Mouse (Mus musculus): Measurements from ENCODE around the gene Adprhl2. TPM values are rescaled to one million over a fixed set of nuclear protein-coding genes. Genes with fewer than 3 reads are reported as not detected.

Gene Adprhl2
- 24.7 and 27.9 TPM in 2 replicates for polyA plus RNA-seq (2012; rRNA removed)

- WGBS, result 1% methylated on average over 80 of the region's 80 CpGs
- peak; percentile 81 for DNase-seq (ENCODE audit: low read depth, low spot score)
Measured at GRCm38 (mm10) chr4:126321111-126321853, at the start of gene Adprhl2. Adprhl2 (minus strand) TSS chr4:126321703.

GRCm38 (mm10) chr4:126360069-126360468 lies 38.6 kb upstream of the Adprhl2 start:
- DNase-seq (ENCODE audit: low read depth, low spot score), result no peak
- 95% methylated on average over 1 of the region's 1 CpGs for WGBS

GRCm38 (mm10) chr4:126343451-126343850 lies 21.9 kb upstream of the Adprhl2 start:
- WGBS, result 45% methylated on average over 4 of the region's 4 CpGs
- DNase-seq (ENCODE audit: low read depth, low spot score), result no peak

GRCm38 (mm10) chr4:126339461-126339860 lies 18.0 kb upstream of the Adprhl2 start:
- no peak for DNase-seq (ENCODE audit: low read depth, low spot score)
- WGBS, result 47% methylated on average over 4 of the region's 4 CpGs

- 69% methylated on average over 3 of the region's 3 CpGs for WGBS
- no peak for DNase-seq (ENCODE audit: low read depth, low spot score)
Measured at GRCm38 (mm10) chr4:126332358-126332757, 10.9 kb upstream of the Adprhl2 start.

GRCm38 (mm10) chr4:126331751-126332150 lies 10.2 kb upstream of the Adprhl2 start:
- WGBS, result 13% methylated on average over 1 of the region's 1 CpGs
- DNase-seq (ENCODE audit: low read depth, low spot score), result no peak

GRCm38 (mm10) chr4:126330295-126330694 lies 8.8 kb upstream of the Adprhl2 start:
- 43% methylated on average over 4 of the region's 4 CpGs for WGBS
- DNase-seq (ENCODE audit: low read depth, low spot score), result no peak

GRCm38 (mm10) chr4:126326036-126326435 lies 4.5 kb upstream of the Adprhl2 start:
- no peak for DNase-seq (ENCODE audit: low read depth, low spot score)
- WGBS, result 26% methylated on average over 6 of the region's 6 CpGs

GRCm38 (mm10) chr4:126325281-126325861 lies 3.9 kb upstream of the Adprhl2 start, which contains the start of gene Tekt2:
Tekt2 (minus strand) TSS chr4:126325688.
- no peak for DNase-seq (ENCODE audit: low read depth, low spot score)
- WGBS, result 13% methylated on average over 23 of the region's 23 CpGs

GRCm38 (mm10) chr4:126324861-126325260 lies 3.4 kb upstream of the Adprhl2 start:
- 65% methylated on average over 13 of the region's 13 CpGs for WGBS
- DNase-seq (ENCODE audit: low read depth, low spot score), result no peak

- 95% methylated on average over 13 of the region's 13 CpGs for whole genome bisulfite sequencing
Measured at GRCm38 (mm10) chr4:126322646-126323045, 1.1 kb upstream of the Adprhl2 start.

GRCm38 (mm10) chr4:126321854-126322511 lies 480 bp upstream of the Adprhl2 start:
- 58% methylated on average over 28 of the region's 28 CpGs for WGBS
- no peak for DNase-seq (ENCODE audit: low read depth, low spot score)

More at GRCm38 (mm10) chr4:126322646-126323045, 1.1 kb upstream of the Adprhl2 start:
- DNase-seq (ENCODE audit: low read depth, low spot score), result no peak

- no peak for DNase-seq (ENCODE audit: low read depth, low spot score)
- 81% methylated on average over 6 of the region's 6 CpGs for WGBS
Measured at GRCm38 (mm10) chr4:126319806-126320205, 1.7 kb downstream of the Adprhl2 start.

GRCm38 (mm10) chr4:126316443-126317040 lies 5.0 kb downstream of the Adprhl2 start:
- DNase-seq (ENCODE audit: low read depth, low spot score), result no peak
- 93% methylated on average over 13 of the region's 13 CpGs for WGBS

GRCm38 (mm10) chr4:126315931-126316330 lies 5.6 kb downstream of the Adprhl2 start:
- WGBS, result 37% methylated on average over 5 of the region's 5 CpGs
- no peak for DNase-seq (ENCODE audit: low read depth, low spot score)

- DNase-seq (ENCODE audit: low read depth, low spot score), result no peak
- WGBS, result 70% methylated on average over 10 of the region's 10 CpGs
Measured at GRCm38 (mm10) chr4:126314393-126314792, 7.1 kb downstream of the Adprhl2 start.

GRCm38 (mm10) chr4:126313202-126313601 lies 8.3 kb downstream of the Adprhl2 start:
- WGBS, result 72% methylated on average over 5 of the region's 5 CpGs
- DNase-seq (ENCODE audit: low read depth, low spot score), result no peak

GRCm38 (mm10) chr4:126311566-126312200 lies 9.8 kb downstream of the Adprhl2 start:
- 91% methylated on average over 16 of the region's 16 CpGs for WGBS
- no peak for DNase-seq (ENCODE audit: low read depth, low spot score)

GRCm38 (mm10) chr4:126310344-126310743 lies 11.2 kb downstream of the Adprhl2 start:
- DNase-seq (ENCODE audit: low read depth, low spot score), result no peak

GRCm38 (mm10) chr4:126309922-126310309 lies 11.6 kb downstream of the Adprhl2 start:
- DNase-seq (ENCODE audit: low read depth, low spot score), result no peak
- WGBS, result 1% methylated on average over 7 of the region's 7 CpGs

More at GRCm38 (mm10) chr4:126310344-126310743, 11.2 kb downstream of the Adprhl2 start:
- 74% methylated on average over 7 of the region's 7 CpGs for WGBS

Measured in large intestine, adult 2 months (tissue).